Mouse (Mus musculus) brain, embryonic 14.5 days (tissue): ENCODE results near the gene Tspoap1. TPM values are rescaled to one million over a fixed set of nuclear protein-coding genes. Genes with fewer than 3 reads are reported as not detected.
A peak's percentile ranks its signal among the peaks of the same experiment; 100 is the strongest.

Source experiments
- DNase-seq: peaks from one replicate; pipeline ENCODE4 v3.0.0-alpha.2; 2011; ENCODE audit warnings: low read depth
- CTCF ChIP-seq: fragments of 200-500 bp; IDR thresholded peaks from 2 replicates; pipeline ENCODE4 v1.5.1; 2012; ENCODE audit warnings: inconsistent platforms, mild to moderate bottlenecking, moderate library complexity, borderline replicate concordance; ENCODE audit not compliant: insufficient read depth, insufficient read length; ENCODE audit errors: extremely low read depth
- POLR2A ChIP-seq: fragments of 200-500 bp; IDR thresholded peaks from 2 replicates; pipeline ENCODE4 v1.6.1; 2012; ENCODE audit warnings: mild to moderate bottlenecking, inconsistent platforms, borderline replicate concordance; ENCODE audit not compliant: poor library complexity, insufficient read depth, insufficient read length, severe bottlenecking; ENCODE audit errors: extremely low read depth
- polyA plus RNA-seq: library from polyadenylated mRNA; depleted of rRNA; stranded (reverse); fragments of >200 nt; gene quantifications from 2 replicates; pipeline ENCODE4 v1.2.3, GENCODE M21; 2012; rRNA removed

The Tspoap1 gene
- 150 and 168 TPM in 2 replicates for polyA plus RNA-seq

- peak; percentile 95 for DNase-seq
- TF ChIP-seq POLR2A (peak; percentile 83; the same call in 1 of the 2 replicates), CTCF (no peak)
These were observed at the start of gene Tspoap1 for GRCm38 (mm10) chr11:87760301-87761081. Gene Tspoap1 (plus strand): TSS chr11:87760541.

DNA sequence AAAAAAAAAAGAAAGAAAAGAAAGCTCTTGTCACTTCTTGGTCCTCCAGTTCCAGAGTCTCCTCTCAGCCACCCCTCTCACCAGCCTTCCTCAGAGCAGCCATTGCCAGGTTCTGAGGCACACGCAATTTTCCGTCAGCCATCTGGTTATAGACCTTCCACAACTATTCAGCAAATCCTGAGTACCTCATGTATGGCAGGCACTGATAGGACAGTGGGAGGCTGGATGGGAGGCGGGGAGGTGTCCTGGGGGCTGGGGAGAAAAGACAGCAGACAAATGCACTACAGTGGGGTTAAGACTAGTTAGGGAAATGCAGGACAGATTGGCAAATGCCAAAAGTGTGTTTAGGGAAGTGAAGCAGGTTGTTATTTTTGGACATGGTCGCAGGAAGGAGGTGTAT lies 48.2 kb upstream of the Tspoap1 start:
- TF ChIP-seq POLR2A = no peak
- TF ChIP-seq CTCF = no peak
- DNase-seq = no peak

DNA sequence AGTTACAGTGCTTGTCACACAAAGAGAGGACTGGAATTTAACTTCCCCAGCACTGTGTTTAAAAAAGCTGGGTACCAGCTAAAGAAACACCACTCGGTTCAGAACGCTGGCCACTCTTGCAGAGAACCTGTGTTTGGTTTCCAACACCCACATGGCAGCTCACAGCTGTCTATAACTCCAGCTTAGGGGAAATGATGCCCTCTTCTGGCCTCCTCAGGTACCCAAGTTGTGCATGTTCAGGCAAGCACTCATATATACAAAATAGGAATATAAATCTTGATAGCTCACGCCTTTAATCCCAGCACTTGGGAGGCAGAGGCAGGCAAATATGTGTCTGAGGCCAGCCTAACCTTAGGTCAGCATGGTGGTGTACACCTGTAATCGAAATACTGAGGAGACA lies 44.3 kb upstream of the Tspoap1 start:
- no peak for TF ChIP-seq POLR2A
- TF ChIP-seq CTCF = no peak
- DNase-seq = no peak

- TF ChIP-seq POLR2A (no peak), CTCF (no peak)
- no peak for DNase-seq
These were observed 40.8 kb upstream of the Tspoap1 start for GRCm38 (mm10) chr11:87719526-87719925.

GRCm38 (mm10) chr11:87720324-87720723 lies 40.0 kb upstream of the Tspoap1 start:
- no peak for DNase-seq
- TF ChIP-seq CTCF (peak; percentile 32; the same call in 1 of the 2 replicates), POLR2A (no peak)

DNA sequence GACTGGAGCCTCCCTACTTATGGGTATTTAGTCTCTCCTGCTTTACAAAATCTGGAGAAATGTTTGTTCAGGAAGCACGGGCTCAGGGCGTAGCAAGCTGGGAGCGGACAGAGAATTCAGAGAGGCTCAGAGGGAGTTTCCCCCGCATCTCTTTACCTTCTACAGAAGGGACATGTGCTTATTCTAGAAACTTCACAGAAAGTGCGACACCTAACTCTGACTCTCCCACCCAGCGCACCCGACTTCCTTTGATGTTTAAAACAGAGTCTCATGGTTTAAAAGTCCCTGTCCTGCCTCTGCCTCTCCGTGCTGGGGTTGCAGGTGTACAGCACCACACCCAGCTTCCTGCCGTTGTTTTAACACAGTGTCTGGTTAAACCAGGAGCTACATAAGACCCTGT lies 39.5 kb upstream of the Tspoap1 start:
- DNase-seq = no peak
- TF ChIP-seq POLR2A = no peak
- TF ChIP-seq CTCF = no peak

- no peak for DNase-seq
- TF ChIP-seq POLR2A (no peak), CTCF (no peak)
These were observed 38.2 kb upstream of the Tspoap1 start for GRCm38 (mm10) chr11:87722168-87722567.

DNA sequence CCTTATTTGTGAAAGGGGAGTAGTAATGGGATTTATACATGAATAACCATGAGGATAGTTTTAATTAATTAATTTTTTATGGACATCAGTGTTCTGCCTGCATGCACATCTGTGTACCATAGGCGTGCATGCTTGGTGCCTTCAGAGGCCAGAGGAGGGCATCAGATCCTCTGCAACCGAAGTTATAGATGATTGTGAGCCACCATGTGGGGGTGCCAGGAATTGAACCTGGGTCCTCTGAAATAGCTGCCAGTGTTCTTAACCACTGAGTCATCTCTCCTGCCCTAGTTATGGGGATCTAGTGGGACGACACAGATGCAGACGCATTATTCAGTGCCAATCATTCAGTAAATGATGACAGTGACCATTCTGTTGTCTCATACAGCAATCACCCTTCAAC lies 37.5 kb upstream of the Tspoap1 start:
- no peak for DNase-seq
- TF ChIP-seq POLR2A (no peak), CTCF (no peak)

- DNase-seq = no peak
- TF ChIP-seq POLR2A (no peak), CTCF (no peak)
These were observed 34.8 kb upstream of the Tspoap1 start for GRCm38 (mm10) chr11:87725515-87725914.

DNA sequence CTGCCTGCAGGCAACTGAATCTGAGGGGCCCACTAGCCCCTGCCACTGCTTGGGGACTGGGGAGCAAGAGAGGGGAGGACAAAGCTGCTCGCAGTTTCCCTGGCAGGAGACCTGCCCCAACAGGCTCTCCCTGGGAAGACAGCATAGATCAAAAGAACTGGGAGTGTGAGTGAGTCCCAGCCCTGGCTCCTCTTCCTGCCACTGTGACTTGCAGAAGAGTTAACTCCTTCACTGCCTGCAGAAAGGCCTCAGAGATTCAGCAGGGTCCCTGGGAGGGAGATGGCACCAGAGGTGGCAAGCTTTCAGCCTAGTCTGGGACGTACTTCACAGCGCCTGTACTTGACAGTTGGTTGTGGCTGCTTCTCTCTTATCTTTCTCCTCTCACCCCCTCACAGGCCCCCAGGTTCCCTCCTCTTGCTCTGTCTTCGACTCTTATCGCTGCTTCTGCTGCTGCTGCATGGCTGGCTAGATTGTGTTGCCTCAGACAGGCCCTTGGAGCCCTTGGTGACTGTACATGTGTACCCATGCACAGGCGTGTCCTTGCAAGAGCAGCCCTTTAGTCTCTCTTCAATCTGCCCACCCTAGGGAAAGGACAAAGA lies 34.3 kb upstream of the Tspoap1 start:
- peak; percentile 66 for DNase-seq
- TF ChIP-seq CTCF (no peak), POLR2A (no peak)

GRCm38 (mm10) chr11:87727021-87727420 lies 33.3 kb upstream of the Tspoap1 start:
- no peak for TF ChIP-seq POLR2A
- no peak for TF ChIP-seq CTCF
- DNase-seq = no peak

- no peak for DNase-seq
- TF ChIP-seq POLR2A = no peak
- TF ChIP-seq CTCF = no peak
These were observed 32.9 kb upstream of the Tspoap1 start for GRCm38 (mm10) chr11:87727471-87727870.
